Mouse (Mus musculus): ENCODE measurements around the gene Sertad2. TPM values are rescaled to one million over a fixed set of nuclear protein-coding genes. Genes with fewer than 3 reads are reported as not detected.

The Sertad2 gene
- polyA plus RNA-seq, 1 experiment from 2014 or later: 29.8 TPM

GRCm38 (mm10) chr11:20655795-20656710, 113.0 kb downstream of the Sertad2 start:
- H3K27me3 ChIP-seq: no peaks in the 10 kb centered on the region
- H3K27ac ChIP-seq: peak overlapping the region; percentile 95
- H3K9me3 ChIP-seq: no peaks in the 10 kb centered on the region
- peak; percentile 94 for ATAC-seq
- 4% methylated on average over 18 of the region's 18 CpGs for WGBS
- no peaks in the 10 kb centered on the region for H3K36me3 ChIP-seq
- H3K9ac ChIP-seq (replicated peaks): peak overlapping the region; percentile 56
- peaks cover 46% of the 10 kb centered on the region for H3K4me1 ChIP-seq (replicated peaks)
- peak overlapping the region; percentile 14 for H3K4me3 ChIP-seq (replicated peaks)
- H3K4me2 ChIP-seq (replicated peaks): peak overlapping the region; percentile 44

- 6% methylated on average over 10 of the region's 10 CpGs for WGBS
Observed at GRCm38 (mm10) chr11:20656711-20657057, 113.6 kb downstream of the Sertad2 start.

GRCm38 (mm10) chr11:20659094-20659493, 116.0 kb downstream of the Sertad2 start:
- H3K9me3 ChIP-seq: no peaks in the 10 kb centered on the region
- peaks cover 51% of the 10 kb centered on the region for H3K4me1 ChIP-seq (replicated peaks)
- ATAC-seq: no peak
- H3K4me2 ChIP-seq (replicated peaks): no peak overlapping the region
- no peaks in the 10 kb centered on the region for H3K36me3 ChIP-seq
- H3K27ac ChIP-seq: no peak overlapping the region
- H3K27me3 ChIP-seq: no peaks in the 10 kb centered on the region
- no peak overlapping the region for H3K9ac ChIP-seq (replicated peaks)
- WGBS: 73% methylated on average over 3 of the region's 3 CpGs
- no peak overlapping the region for H3K4me3 ChIP-seq (replicated peaks)

More at GRCm38 (mm10) chr11:20656711-20657057, 113.6 kb downstream of the Sertad2 start:
- peaks cover 45% of the 10 kb centered on the region for H3K4me1 ChIP-seq (replicated peaks)
- H3K36me3 ChIP-seq: no peaks in the 10 kb centered on the region
- peak overlapping the region; percentile 56 for H3K9ac ChIP-seq (replicated peaks)
- H3K9me3 ChIP-seq: no peaks in the 10 kb centered on the region
- peak overlapping the region; percentile 95 for H3K27ac ChIP-seq
- peak overlapping the region; percentile 14 for H3K4me3 ChIP-seq (replicated peaks)
- no peaks in the 10 kb centered on the region for H3K27me3 ChIP-seq
- ATAC-seq: peak; percentile 52
- peak overlapping the region; percentile 44 for H3K4me2 ChIP-seq (replicated peaks)

- H3K36me3 ChIP-seq: no peaks in the 10 kb centered on the region
- no peaks in the 10 kb centered on the region for H3K27me3 ChIP-seq
- peaks cover 51% of the 10 kb centered on the region for H3K4me1 ChIP-seq (replicated peaks)
- H3K27ac ChIP-seq: no peak overlapping the region
- H3K9ac ChIP-seq (replicated peaks): no peak overlapping the region
- ATAC-seq: no peak
- WGBS: 82% methylated on average over 14 of the region's 14 CpGs
- H3K9me3 ChIP-seq: no peaks in the 10 kb centered on the region
- H3K4me3 ChIP-seq (replicated peaks): no peak overlapping the region
- no peak overlapping the region for H3K4me2 ChIP-seq (replicated peaks)
Observed at GRCm38 (mm10) chr11:20660111-20661097, 117.4 kb downstream of the Sertad2 start.

- H3K4me1 ChIP-seq (replicated peaks): peaks cover 41% of the 10 kb centered on the region
- no peaks in the 10 kb centered on the region for H3K9me3 ChIP-seq
- no peaks in the 10 kb centered on the region for H3K27me3 ChIP-seq
- 35% methylated on average over 4 of the region's 4 CpGs for WGBS
- no peak for ATAC-seq
- H3K9ac ChIP-seq (replicated peaks): no peak overlapping the region
- H3K4me3 ChIP-seq (replicated peaks): no peak overlapping the region
- no peak overlapping the region for H3K4me2 ChIP-seq (replicated peaks)
- H3K27ac ChIP-seq: no peak overlapping the region
- no peaks in the 10 kb centered on the region for H3K36me3 ChIP-seq
Observed at GRCm38 (mm10) chr11:20661652-20662051, 118.6 kb downstream of the Sertad2 start.

- peaks cover 33% of the 10 kb centered on the region for H3K4me1 ChIP-seq (replicated peaks)
Observed at GRCm38 (mm10) chr11:20662811-20663210, 119.8 kb downstream of the Sertad2 start.

GRCm38 (mm10) chr11:20663580-20664198, 120.6 kb downstream of the Sertad2 start:
- Histone ChIP-seq H3K9me3 (no peaks in the 10 kb centered on the region), H3K36me3 (no peaks in the 10 kb centered on the region), H3K4me2 (replicated peaks) (no peak overlapping the region), H3K4me1 (replicated peaks) (peaks cover 33% of the 10 kb centered on the region), H3K27me3 (no peaks in the 10 kb centered on the region), H3K4me3 (replicated peaks) (no peak overlapping the region), H3K27ac (peak overlapping the region; percentile 68), H3K9ac (replicated peaks) (0 out of 2 replicates have a peak overlapping the region, but pooled peaks have one; percentile 36)
- WGBS: 5% methylated on average over 5 of the region's 5 CpGs
- ATAC-seq: peak; percentile 51

More at GRCm38 (mm10) chr11:20662811-20663210, 119.8 kb downstream of the Sertad2 start:
- Histone ChIP-seq H3K4me3 (replicated peaks) (no peak overlapping the region), H3K27ac (no peak overlapping the region; the same call in 1 of the 2 replicates), H3K27me3 (no peaks in the 10 kb centered on the region), H3K9me3 (no peaks in the 10 kb centered on the region), H3K36me3 (no peaks in the 10 kb centered on the region), H3K4me2 (replicated peaks) (no peak overlapping the region), H3K9ac (replicated peaks) (no peak overlapping the region)
- 40% methylated on average over 7 of the region's 7 CpGs for WGBS
- no peak for ATAC-seq

GRCm38 (mm10) chr11:20664878-20665277, 121.8 kb downstream of the Sertad2 start:
- H3K27me3 ChIP-seq: no peaks in the 10 kb centered on the region
- 27% methylated on average over 9 of the region's 9 CpGs for WGBS
- H3K27ac ChIP-seq: peak overlapping the region; percentile 68; the same call in 1 of the 2 replicates
- H3K9me3 ChIP-seq: no peaks in the 10 kb centered on the region
- H3K4me1 ChIP-seq (replicated peaks): peaks cover 33% of the 10 kb centered on the region
- no peak overlapping the region for H3K4me2 ChIP-seq (replicated peaks)
- no peak for ATAC-seq
- H3K4me3 ChIP-seq (replicated peaks): no peak overlapping the region
- H3K36me3 ChIP-seq: no peaks in the 10 kb centered on the region
- no peak overlapping the region for H3K9ac ChIP-seq (replicated peaks)

- Histone ChIP-seq H3K9ac (replicated peaks) (no peak overlapping the region), H3K27ac (no peak overlapping the region), H3K4me3 (replicated peaks) (no peak overlapping the region), H3K36me3 (no peaks in the 10 kb centered on the region), H3K9me3 (no peaks in the 10 kb centered on the region), H3K4me2 (replicated peaks) (no peak overlapping the region), H3K27me3 (no peaks in the 10 kb centered on the region), H3K4me1 (replicated peaks) (no peaks in the 10 kb centered on the region)
- WGBS: 60% methylated on average over 6 of the region's 6 CpGs
- peak; percentile 62 for ATAC-seq
Observed at GRCm38 (mm10) chr11:20671789-20672392, 128.8 kb downstream of the Sertad2 start.

GRCm38 (mm10) chr11:20672513-20672912, 129.5 kb downstream of the Sertad2 start:
- H3K4me1 ChIP-seq (replicated peaks): no peaks in the 10 kb centered on the region
- H3K27ac ChIP-seq: no peak overlapping the region
- 87% methylated on average over 6 of the region's 6 CpGs for WGBS
- H3K27me3 ChIP-seq: no peaks in the 10 kb centered on the region
- H3K9me3 ChIP-seq: no peaks in the 10 kb centered on the region
- no peaks in the 10 kb centered on the region for H3K36me3 ChIP-seq
- no peak overlapping the region for H3K9ac ChIP-seq (replicated peaks)
- no peak; the same call in 1 of the 2 replicates for ATAC-seq
- H3K4me3 ChIP-seq (replicated peaks): no peak overlapping the region
- H3K4me2 ChIP-seq (replicated peaks): no peak overlapping the region

- WGBS: 86% methylated on average over 2 of the region's 2 CpGs
- Histone ChIP-seq H3K27ac (no peak overlapping the region), H3K27me3 (no peaks in the 10 kb centered on the region), H3K4me2 (replicated peaks) (no peak overlapping the region), H3K4me1 (replicated peaks) (no peaks in the 10 kb centered on the region), H3K9me3 (no peaks in the 10 kb centered on the region), H3K9ac (replicated peaks) (no peak overlapping the region), H3K4me3 (replicated peaks) (no peak overlapping the region), H3K36me3 (peaks cover 4% of the 10 kb centered on the region; the same call in 1 of the 2 replicates)
- no peak for ATAC-seq
Observed at GRCm38 (mm10) chr11:20679396-20679795, 136.3 kb downstream of the Sertad2 start.
